Mouse (Mus musculus): Measurements from ENCODE around the gene Lrmda.

DNA sequence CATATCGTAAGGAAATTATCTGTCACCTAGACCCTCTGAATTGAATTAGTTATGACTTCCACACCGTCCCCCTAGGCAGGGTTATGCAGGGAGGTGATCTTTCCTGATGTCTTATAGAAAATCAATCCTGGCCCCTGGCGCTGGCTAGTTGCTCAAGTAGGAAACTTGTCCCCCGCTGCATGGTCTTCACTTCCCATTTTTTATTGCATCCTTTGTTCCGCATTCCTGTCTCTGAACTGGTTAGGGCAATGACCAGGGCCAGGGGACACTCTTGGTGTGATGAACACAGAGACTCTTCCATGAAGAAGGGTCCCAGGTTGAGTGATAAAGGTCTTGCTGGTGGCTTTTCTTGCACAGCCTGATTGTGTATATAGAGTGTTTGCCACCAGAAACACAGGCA, 53.9 kb downstream of the Lrmda start:
- TF ChIP-seq CTCF (IDR thresholded peaks at IDR 0.05; ENCODE audit: low read depth, low read length) (no peak), POLR2A (IDR thresholded peaks at IDR 0.05; ENCODE audit: extremely low read depth, insufficient read depth, low read length) (no peak)

Measured in liver, adult 2 months (tissue).